Mouse (Mus musculus): Measurements from ENCODE around the gene Sstr3. TPM values are rescaled to one million over a fixed set of nuclear protein-coding genes. Genes with fewer than 3 reads are reported as not detected.

Gene Sstr3
- total RNA-seq, 2 experiments from 2014 or later, result not detected

GRCm38 (mm10) chr15:78510121-78510576, 34.3 kb downstream of the Sstr3 start:
- DNase-seq, result no peak
- intact Hi-C loops (cut with DNase I), result loop anchor here (5.0 kb wide), 2 partner anchors 63 to 72 kb away; no protein-coding TSS in a partner anchor

- DNase-seq, result no peak
- intact Hi-C loops (cut with DNase I), result no loop called here
These were observed 35.1 kb downstream of the Sstr3 start for GRCm38 (mm10) chr15:78509297-78509899.

DNA sequence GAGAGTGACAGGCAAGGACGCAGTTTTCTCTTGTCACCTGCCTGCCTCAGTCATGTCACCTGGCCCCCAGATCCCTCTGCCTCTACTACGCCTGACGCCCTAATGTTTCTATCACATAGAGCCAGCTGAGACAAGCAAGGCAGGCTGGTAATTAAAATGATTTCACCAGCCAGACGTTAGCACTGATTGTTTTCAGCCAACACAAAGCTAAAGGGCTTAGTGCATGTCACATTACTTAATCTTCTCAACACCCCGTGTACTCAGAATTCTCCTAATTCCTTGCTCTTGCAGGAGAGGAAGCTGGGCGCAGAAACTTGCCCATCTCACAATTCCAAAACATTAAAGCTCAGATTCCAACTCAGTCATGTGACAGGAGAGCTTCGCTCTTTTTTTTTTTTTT, 36.0 kb downstream of the Sstr3 start:
- DNase-seq, result no peak
- intact Hi-C loops (cut with DNase I), result no loop called here

DNA sequence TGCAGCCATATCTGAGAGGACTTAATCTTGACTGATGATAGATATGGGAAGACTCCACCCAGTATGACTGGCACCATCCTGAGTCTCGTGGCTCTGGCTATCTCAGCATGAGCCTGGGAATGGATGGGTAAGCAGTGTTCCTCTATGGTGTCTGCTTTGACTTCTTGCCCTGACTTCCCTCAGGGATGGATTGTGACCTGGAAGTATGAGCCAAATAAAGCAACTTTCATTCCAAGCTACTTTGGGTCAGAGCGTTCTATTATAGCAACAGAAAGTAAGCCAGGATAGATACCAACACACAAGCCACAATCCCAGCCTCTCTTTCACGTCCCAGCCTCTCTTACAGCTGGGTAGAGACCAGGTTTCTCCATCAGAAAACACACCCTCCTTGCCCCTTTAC, 38.9 kb downstream of the Sstr3 start:
- no peak for DNase-seq
- intact Hi-C loops (cut with DNase I), result no loop called here

- no peak for DNase-seq
- intact Hi-C loops (cut with DNase I), result no loop called here
These were observed 39.7 kb downstream of the Sstr3 start for GRCm38 (mm10) chr15:78504816-78505215.

DNA sequence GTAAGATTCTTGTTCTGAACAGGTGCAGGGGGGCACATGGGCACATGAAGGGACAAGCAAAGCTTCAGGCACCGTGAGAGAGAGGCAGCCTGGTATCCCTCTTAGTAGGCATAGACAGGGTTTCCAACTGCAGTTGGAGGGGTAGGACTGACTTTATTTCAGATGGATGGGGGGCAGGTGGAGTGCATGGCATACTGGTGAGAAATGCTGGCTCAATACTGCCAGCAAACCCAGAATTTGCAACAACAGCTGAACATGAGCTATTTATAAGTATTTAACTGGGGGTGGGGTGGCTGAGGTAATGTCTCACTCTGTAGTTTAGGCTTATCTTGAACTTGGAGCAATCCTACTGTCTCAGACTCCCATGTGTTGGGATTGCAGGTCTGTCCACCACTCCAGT, 40.5 kb downstream of the Sstr3 start:
- DNase-seq, result no peak
- intact Hi-C loops (cut with DNase I), result no loop called here

GRCm38 (mm10) chr15:78502437-78503132, 41.9 kb downstream of the Sstr3 start:
- intact Hi-C loops (cut with DNase I), result no loop called here
- DNase-seq, result no peak

GRCm38 (mm10) chr15:78494968-78495406, 49.5 kb downstream of the Sstr3 start, which contains the start of gene Il2rb:
Il2rb (minus strand) TSS chr15:78495271.
- intact Hi-C loops (cut with DNase I), result no loop called here

GRCm38 (mm10) chr15:78493401-78494010, 51.0 kb downstream of the Sstr3 start:
- intact Hi-C loops (cut with DNase I), result no loop called here
- no peak for DNase-seq

More at GRCm38 (mm10) chr15:78494968-78495406, 49.5 kb downstream of the Sstr3 start, which contains the start of gene Il2rb:
- DNase-seq, result no peak

- intact Hi-C loops (cut with DNase I), result no loop called here
- no peak for DNase-seq
These were observed 53.2 kb downstream of the Sstr3 start for GRCm38 (mm10) chr15:78491301-78491700.

DNA sequence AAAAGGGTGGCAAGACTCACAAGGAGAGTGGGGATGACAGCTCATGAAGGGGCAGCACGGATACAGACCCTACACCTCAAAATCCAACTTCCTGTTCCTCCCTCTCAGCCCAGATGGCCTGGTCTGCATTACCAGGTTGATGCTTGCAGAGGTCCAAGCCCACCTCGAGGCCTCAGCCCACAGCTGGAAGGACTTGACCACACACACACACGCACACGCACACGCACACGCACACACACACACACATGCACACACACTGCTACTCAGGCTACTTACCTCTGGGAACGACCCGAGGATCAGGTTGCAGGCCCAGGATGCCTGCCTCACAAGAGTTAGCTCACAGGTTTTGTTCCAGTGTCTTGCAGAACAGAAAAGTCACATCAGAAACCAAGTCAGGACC, 54.6 kb downstream of the Sstr3 start:
- intact Hi-C loops (cut with DNase I), result no loop called here
- DNase-seq, result no peak

- DNase-seq, result no peak
- intact Hi-C loops (cut with DNase I), result no loop called here
These were observed 55.2 kb downstream of the Sstr3 start for GRCm38 (mm10) chr15:78489248-78489647.

DNA sequence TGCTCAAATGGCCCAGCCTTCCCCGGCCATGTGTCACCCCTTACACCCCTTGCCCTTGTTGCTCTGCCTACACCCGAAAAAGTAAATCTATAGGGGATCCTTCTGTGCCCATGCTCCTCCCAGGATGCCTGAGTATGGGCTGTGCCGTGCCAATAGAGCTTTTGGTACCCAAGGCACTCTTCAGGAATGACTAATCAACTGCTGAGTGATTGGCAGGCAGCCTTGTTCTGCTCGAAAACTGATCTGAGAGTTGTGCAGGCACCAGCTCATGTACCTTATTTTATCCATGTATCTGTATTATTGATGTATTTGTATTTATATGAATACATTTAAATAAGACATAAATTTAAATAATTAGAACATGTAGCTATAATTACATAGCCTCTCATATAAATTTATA, 57.4 kb downstream of the Sstr3 start:
- intact Hi-C loops (cut with DNase I), result no loop called here
- no peak for DNase-seq

Other genes with a start within 250 kb of the Sstr3 start
- gene Csf2rb2, start 239.0 kb downstream of the Sstr3 start, total RNA-seq (2021), result under 1 TPM; 0.31 to 0.44 TPM
- 1 to 10 TPM in 1 of 2 experiments, under 1 TPM in 1; 0.69 to 1.2 TPM for gene Csf2rb, start 218.9 kb downstream of the Sstr3 start, total RNA-seq (2021)
- gene Tex33, start 148.8 kb downstream of the Sstr3 start, total RNA-seq (2021), result not detected
- 10 to 100 TPM; 22.1 to 24.1 TPM for gene Tst, start 138.8 kb downstream of the Sstr3 start, total RNA-seq (2021)
- 10 to 100 TPM; 55.3 to 59.5 TPM for gene Mpst, start 138.3 kb downstream of the Sstr3 start, total RNA-seq (2021)
- 10 to 100 TPM; 14.2 to 15.9 TPM for gene Kctd17, start 116.1 kb downstream of the Sstr3 start, total RNA-seq (2021)
- gene Tmprss6, start 76.1 kb downstream of the Sstr3 start, total RNA-seq (2021), result not detected
- gene Il2rb, start 49.4 kb downstream of the Sstr3 start, total RNA-seq (2021), result not detected
- gene C1qtnf6, start 13.3 kb downstream of the Sstr3 start, total RNA-seq (2021), result 10 to 100 TPM in 1 of 2 experiments, 1 to 10 TPM in 1; 9.4 to 11.2 TPM
- 1 to 10 TPM in 1 of 2 experiments, under 1 TPM in 1; 0.42 to 1.4 TPM for gene Rac2, start 28.1 kb upstream of the Sstr3 start, total RNA-seq (2021)
- 1 to 10 TPM; 2.0 to 2.1 TPM for gene Cyth4, start 52.4 kb upstream of the Sstr3 start, total RNA-seq (2021)
- under 1 TPM; 0.02 to 0.08 TPM for gene Elfn2, start 174.1 kb upstream of the Sstr3 start, total RNA-seq (2021)
- 1 to 10 TPM; 3.3 TPM for gene Mfng, start 228.8 kb upstream of the Sstr3 start, total RNA-seq (2021)